27 mouse cellular contexts compared by ENCODE assay signal in genomic region chr3:34550189-34550588, GRCm38 (mm10).
"Had no signal": no experiment of that assay in that cellular context is flagged by ENCODE, and none has a peak within 500 bp of the region (broad histone marks: within the 10 kb centered on the region; RNA-seq: fewer than 3 reads in every experiment).

No protein-coding gene starts in this region.

- H3K9ac ChIP-seq: embryonic facial prominence, embryonic 12.5 days; embryonic facial prominence, embryonic 13.5 days; embryonic facial prominence, embryonic 15.5 days; forebrain, embryonic 12.5 days; forebrain, embryonic 13.5 days; forebrain, embryonic 15.5 days; forebrain, postnatal 0 days had no signal

- H3K4me3 ChIP-seq: embryonic facial prominence, embryonic 10.5 days; embryonic facial prominence, embryonic 12.5 days; embryonic facial prominence, embryonic 13.5 days; embryonic facial prominence, embryonic 15.5 days; erythroblast, embryonic 14.5 days; forebrain, embryonic 10.5 days; forebrain, embryonic 12.5 days; forebrain, embryonic 13.5 days; forebrain, embryonic 15.5 days; gastrocnemius, adult 2 months had no signal

- H3K27ac ChIP-seq: embryonic facial prominence, embryonic 10.5 days; embryonic facial prominence, embryonic 12.5 days; embryonic facial prominence, embryonic 13.5 days; embryonic facial prominence, embryonic 15.5 days; forebrain, embryonic 12.5 days; forebrain, embryonic 13.5 days; forebrain, embryonic 15.5 days; gastrocnemius, adult 2 months had no signal

- H3K4me1 ChIP-seq: embryonic facial prominence, embryonic 13.5 days; embryonic facial prominence, embryonic 15.5 days had no signal

- DNase-seq: cerebellum, adult 18-20 months; cerebellum, adult 2 months; cerebellum, adult 8-10 months; cerebellum, adult 9-10 months; cerebellum, adult 9-11 months; cerebellum, postnatal 10 days; cerebellum, postnatal 14 days; cerebellum, postnatal 25 days; cerebellum, postnatal 36 days; embryo, embryonic 11 days; forebrain, postnatal 0 days; gastrocnemius, adult 2 months; gastrocnemius, postnatal 10 days; gastrocnemius, postnatal 14 days; gastrocnemius, postnatal 25 days; gastrocnemius, postnatal 36 days had no signal

- H3K4me2 ChIP-seq: embryonic facial prominence, embryonic 12.5 days; embryonic facial prominence, embryonic 13.5 days; embryonic facial prominence, embryonic 15.5 days; forebrain, embryonic 12.5 days; forebrain, embryonic 13.5 days; forebrain, embryonic 15.5 days had no signal

- H3K36me3 ChIP-seq: embryonic facial prominence, embryonic 10.5 days; embryonic facial prominence, embryonic 12.5 days; embryonic facial prominence, embryonic 13.5 days; embryonic facial prominence, embryonic 15.5 days; forebrain, embryonic 10.5 days; forebrain, embryonic 12.5 days; forebrain, embryonic 15.5 days had no signal

- ATAC-seq: forebrain, embryonic 13.5 days; forebrain, embryonic 14.5 days; forebrain, embryonic 15.5 days; forebrain, embryonic 16.5 days; forebrain, postnatal 0 days had no signal

- H3K27me3 ChIP-seq: embryonic facial prominence, embryonic 12.5 days; embryonic facial prominence, embryonic 13.5 days; embryonic facial prominence, embryonic 15.5 days; forebrain, embryonic 12.5 days; forebrain, embryonic 13.5 days; forebrain, embryonic 15.5 days had no signal

- H3K9me3 ChIP-seq: embryonic facial prominence, embryonic 10.5 days; embryonic facial prominence, embryonic 12.5 days; embryonic facial prominence, embryonic 13.5 days; embryonic facial prominence, embryonic 15.5 days; forebrain, embryonic 12.5 days; forebrain, embryonic 13.5 days; forebrain, embryonic 15.5 days had no signal
